Mouse (Mus musculus) intestine, postnatal 0 days (tissue): ENCODE data around the gene Ect2. TPM values are rescaled to one million over a fixed set of nuclear protein-coding genes. Genes with fewer than 3 reads are reported as not detected.

Source experiments
- ATAC-seq: fragments of 200-750 bp; cut with Nextera tagmentation; 2 replicates; pipeline ENCODE4 v1.8.0; 2017; ENCODE audit warnings: mild to moderate bottlenecking, moderate TSS enrichment, moderate library complexity
- H3K27ac ChIP-seq: fragments of 300-500 bp; sonication (generic); 2 replicates; pipeline ENCODE4 v1.5.1; 2014; ENCODE audit warnings: mild to moderate bottlenecking, low read depth, low read length, moderate library complexity
- H3K27me3 ChIP-seq: fragments of 300-500 bp; sonication (generic); replicated peaks from 2 replicates; pipeline ENCODE4 v1.6.1; 2014; ENCODE audit warnings: low read length, mixed read lengths; ENCODE audit not compliant: control insufficient read depth, insufficient read depth
- H3K36me3 ChIP-seq: fragments of 300-500 bp; sonication (generic); 2 replicates; pipeline ENCODE4 v1.6.1; 2014; ENCODE audit warnings: mild to moderate bottlenecking, moderate library complexity; ENCODE audit not compliant: control insufficient read depth, insufficient read depth
- H3K4me1 ChIP-seq: fragments of 300-500 bp; sonication (generic); replicated peaks from 2 replicates; pipeline ENCODE4 v1.6.1; 2014; ENCODE audit warnings: antibody characterized with exemption, low read length, mixed read lengths; ENCODE audit not compliant: control insufficient read depth, insufficient read depth
- H3K4me2 ChIP-seq: fragments of 300-500 bp; sonication (generic); replicated peaks from 2 replicates; pipeline ENCODE4 v1.6.1; 2014; ENCODE audit warnings: low read depth, mild to moderate bottlenecking, moderate library complexity
- H3K4me3 ChIP-seq: fragments of 300-500 bp; sonication (generic); 2 replicates; pipeline ENCODE4 v1.5.1; 2014; ENCODE audit warnings: low read depth, low read length
- H3K9ac ChIP-seq: fragments of 300-500 bp; sonication (generic); 2 replicates; pipeline ENCODE4 v1.6.1; 2014; ENCODE audit warnings: mild to moderate bottlenecking, low read depth, low read length
- H3K9me3 ChIP-seq: fragments of 300-500 bp; sonication (generic); 2 replicates; pipeline ENCODE4 v1.6.1; 2016; ENCODE audit warnings: mixed run types; ENCODE audit not compliant: control insufficient read depth
- CTCF ChIP-seq: sonication (generic); IDR thresholded peaks from 2 replicates; pipeline ENCODE4 v1.5.1; 2016; ENCODE audit warnings: low read depth, mild to moderate bottlenecking, control low read depth, antibody characterized with exemption, moderate library complexity
- WGBS: fragments of 180-500 bp; shearing (Covaris S2); extraction: QIAGEN DNeasy Blood & Tissue Kit; methylation state at CpG from one replicate; pipeline ENCODE4 v1.1.7; 2014; 5-methylcytosine and 5-hydroxymethylcytosine counted together
- polyA plus RNA-seq: library from polyadenylated mRNA; unstranded; fragments of >200 nt; fragmentation: Nextera tagmentation; extraction: Ambion mirVana; gene quantifications from 2 replicates; pipeline ENCODE4 v1.2.1, GENCODE M21; 2015

The Ect2 gene
- polyA plus RNA-seq, 1 experiment from 2014 or later: 9.1 TPM

GRCm38 (mm10) chr3:27154280-27154679 is 602 bp upstream of the Ect2 start:
- Histone ChIP-seq H3K9me3 (no peaks in the 10 kb centered on the region), H3K4me2 (peak overlapping the region; percentile 37), H3K4me1 (peaks cover 14% of the 10 kb centered on the region; the same call in 1 of the 2 replicates), H3K27ac (no peak overlapping the region), H3K36me3 (no peaks in the 10 kb centered on the region), H3K9ac (no peak overlapping the region), H3K27me3 (no peaks in the 10 kb centered on the region), H3K4me3 (peak overlapping the region; percentile 83)
- 42% methylated on average over 2 of the region's 2 CpGs for WGBS
- no peak for TF ChIP-seq CTCF
- no peak for ATAC-seq

GRCm38 (mm10) chr3:27153191-27153671 is 447 bp downstream of the Ect2 start:
- peak; percentile 35; the same call in 1 of the 2 replicates for TF ChIP-seq CTCF
- Histone ChIP-seq H3K9ac (peak overlapping the region; percentile 69), H3K4me2 (peak overlapping the region; percentile 85), H3K4me3 (peak overlapping the region; percentile 83), H3K4me1 (peaks cover 14% of the 10 kb centered on the region; the same call in 1 of the 2 replicates), H3K27ac (peak overlapping the region; percentile 57), H3K9me3 (no peaks in the 10 kb centered on the region), H3K36me3 (no peaks in the 10 kb centered on the region; the same call in 1 of the 2 replicates), H3K27me3 (no peaks in the 10 kb centered on the region)
- peak; percentile 25 for ATAC-seq
- under 1% methylated on average over 29 of the region's 31 CpGs for WGBS

- Histone ChIP-seq H3K9me3 (no peaks in the 10 kb centered on the region), H3K4me1 (no peaks in the 10 kb centered on the region), H3K36me3 (peaks cover 16% of the 10 kb centered on the region), H3K4me3 (no peak overlapping the region), H3K27ac (0 out of 2 replicates have a peak overlapping the region, but pooled peaks have one; percentile 7), H3K27me3 (no peaks in the 10 kb centered on the region), H3K4me2 (no peak overlapping the region), H3K9ac (no peak overlapping the region)
- peak; percentile 28; the same call in 1 of the 2 replicates for ATAC-seq
- WGBS: 75% methylated on average over 7 of the region's 7 CpGs
- no peak for TF ChIP-seq CTCF
These were observed 7.9 kb downstream of the Ect2 start for GRCm38 (mm10) chr3:27145733-27146132.

GRCm38 (mm10) chr3:27143570-27143969 is 10.1 kb downstream of the Ect2 start:
- peaks cover 16% of the 10 kb centered on the region for H3K36me3 ChIP-seq
- no peak overlapping the region for H3K4me3 ChIP-seq

GRCm38 (mm10) chr3:27140101-27140500 is 13.6 kb downstream of the Ect2 start:
- H3K4me1 ChIP-seq: no peaks in the 10 kb centered on the region
- H3K27ac ChIP-seq: no peak overlapping the region
- no peak overlapping the region for H3K9ac ChIP-seq
- H3K36me3 ChIP-seq: peaks cover 45% of the 10 kb centered on the region
- no peak overlapping the region for H3K4me3 ChIP-seq
- TF ChIP-seq CTCF: no peak
- H3K9me3 ChIP-seq: no peaks in the 10 kb centered on the region
- no peaks in the 10 kb centered on the region for H3K27me3 ChIP-seq
- 78% methylated on average over 8 of the region's 8 CpGs for WGBS
- no peak for ATAC-seq
- H3K4me2 ChIP-seq: no peak overlapping the region

More at GRCm38 (mm10) chr3:27143570-27143969, 10.1 kb downstream of the Ect2 start:
- peak; percentile 67 for ATAC-seq
- Histone ChIP-seq H3K27me3 (no peaks in the 10 kb centered on the region), H3K9me3 (no peaks in the 10 kb centered on the region), H3K27ac (no peak overlapping the region), H3K4me1 (no peaks in the 10 kb centered on the region), H3K4me2 (no peak overlapping the region), H3K9ac (no peak overlapping the region)
- WGBS: 64% methylated on average over 7 of the region's 7 CpGs
- TF ChIP-seq CTCF: no peak

GRCm38 (mm10) chr3:27121864-27122450 is 31.7 kb downstream of the Ect2 start:
- 69% methylated on average over 9 of the region's 9 CpGs for WGBS
- H3K36me3 ChIP-seq: peaks cover 46% of the 10 kb centered on the region

More at GRCm38 (mm10) chr3:27121864-27122450, 31.7 kb downstream of the Ect2 start:
- Histone ChIP-seq H3K27me3 (no peaks in the 10 kb centered on the region), H3K9ac (no peak overlapping the region), H3K27ac (no peak overlapping the region), H3K4me1 (no peaks in the 10 kb centered on the region), H3K4me3 (no peak overlapping the region), H3K4me2 (no peak overlapping the region), H3K9me3 (no peaks in the 10 kb centered on the region)
- TF ChIP-seq CTCF: peak; percentile 16; the same call in 1 of the 2 replicates
- no peak for ATAC-seq
